Mouse (Mus musculus) spleen, postnatal 36 days (tissue): Measurements from ENCODE around the gene Aen.

Source experiments
- DNase-seq, 2 experiments: peaks; one replicate each; pipeline ENCODE4 v3.0.0; 2022; ENCODE audit warnings: low spot score in 2 of 2, mixed read lengths in 1 of 2

Aen gene

DNA sequence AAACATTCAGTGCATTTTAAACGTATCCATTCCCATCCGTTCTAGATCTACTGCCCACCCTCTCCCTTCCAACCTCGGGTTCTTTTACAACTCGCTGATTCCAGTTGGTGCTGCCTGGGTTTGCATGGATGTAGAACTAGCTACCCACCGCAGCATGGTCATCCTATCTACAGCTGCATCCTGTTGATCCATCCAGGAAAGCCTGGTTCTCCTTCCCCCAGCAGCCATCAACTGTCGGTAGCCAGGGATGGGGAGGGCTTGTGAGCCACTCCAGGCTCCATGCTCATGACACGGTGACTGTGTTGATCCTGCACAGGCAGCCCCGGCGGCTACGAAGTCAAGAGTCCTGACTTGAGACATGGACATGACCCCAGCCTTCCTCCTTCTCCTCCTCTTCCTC, 1.7 kb upstream of the Aen start:
- no peak for DNase-seq

DNA sequence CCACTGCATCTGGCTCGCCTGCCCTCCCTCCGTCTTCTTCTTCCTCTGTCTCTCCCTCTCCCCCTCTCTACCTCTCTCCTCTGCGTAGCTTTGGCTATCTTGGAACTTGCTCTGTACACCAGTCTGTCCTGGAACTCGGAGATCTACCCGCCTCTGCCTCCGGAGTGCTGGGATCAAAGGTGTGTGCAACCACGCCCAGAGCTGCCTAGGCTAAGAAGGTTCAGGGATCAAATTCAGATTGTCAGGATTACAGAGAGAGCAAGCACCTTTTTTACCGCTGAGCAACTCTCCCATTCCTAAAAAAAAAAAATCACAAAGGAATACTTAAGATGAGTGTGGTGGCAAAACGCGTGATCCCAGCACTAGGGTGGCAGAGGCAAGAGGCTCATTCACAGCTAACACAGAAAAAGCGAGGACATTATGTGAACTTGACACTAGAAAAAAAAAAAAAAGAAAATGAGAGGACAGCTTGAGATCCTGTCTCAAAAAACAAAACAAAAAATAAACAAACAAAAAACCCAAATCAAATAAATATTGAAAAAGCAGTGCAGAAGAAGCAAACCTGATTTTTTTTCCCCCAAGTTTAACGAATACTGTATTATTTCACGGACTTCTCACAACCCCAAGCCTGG, 517 bp upstream of the Aen start:
- no peak for DNase-seq

DNA sequence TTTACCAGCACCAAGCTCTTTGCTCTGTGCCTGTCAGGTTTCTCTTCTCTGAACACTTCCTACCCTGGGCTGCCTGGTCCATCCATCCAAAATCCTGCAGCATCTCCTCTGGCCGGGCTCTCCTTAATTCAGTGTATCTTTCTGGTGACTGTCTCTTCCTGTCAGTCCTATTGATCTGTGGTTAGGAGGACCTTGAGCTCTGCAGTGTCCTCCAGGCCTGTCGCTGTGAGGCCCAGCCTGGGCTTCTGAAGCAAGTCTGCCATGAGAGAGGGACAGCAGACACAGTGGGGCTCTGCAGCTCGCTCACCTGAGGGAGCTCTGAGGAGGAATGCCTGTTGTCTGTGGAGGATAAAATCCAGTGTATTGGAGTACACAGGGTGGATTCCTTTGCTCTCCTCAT, 1.9 kb downstream of the Aen start:
- DNase-seq: no peak

DNA sequence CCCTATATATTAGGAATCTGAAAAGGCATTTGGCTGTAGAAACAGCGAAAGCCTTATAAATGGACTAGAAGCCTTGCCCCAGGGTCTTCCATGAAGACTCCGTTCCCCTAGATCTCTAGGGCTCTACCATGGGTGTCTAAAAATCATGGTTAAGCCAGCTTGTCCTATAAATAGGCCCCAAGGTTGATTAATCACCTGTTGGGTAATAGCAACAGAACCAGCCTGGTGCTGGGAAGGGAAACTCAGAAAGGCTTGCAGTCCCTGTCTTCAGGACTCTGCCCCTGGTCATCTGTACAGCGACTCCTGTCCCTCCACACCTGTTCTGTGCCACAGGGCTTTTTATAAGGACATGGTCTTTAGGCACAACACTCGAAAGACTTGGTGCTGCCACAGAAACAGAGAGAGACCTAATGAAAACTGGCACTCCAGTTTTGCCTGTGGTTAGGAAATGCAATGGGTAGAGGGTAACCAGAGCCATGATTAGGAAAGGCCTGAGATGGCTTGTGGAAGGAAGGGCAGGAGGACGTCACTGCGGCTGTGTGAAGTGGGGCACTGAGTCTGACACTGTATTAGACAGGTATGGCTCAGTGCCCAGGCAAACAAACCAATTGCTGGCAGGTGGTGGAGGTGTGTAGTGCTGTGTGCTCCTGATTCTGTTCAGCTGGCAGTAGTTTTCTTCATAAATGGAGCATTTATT, 7.7 kb downstream of the Aen start:
- no peak for DNase-seq

DNA sequence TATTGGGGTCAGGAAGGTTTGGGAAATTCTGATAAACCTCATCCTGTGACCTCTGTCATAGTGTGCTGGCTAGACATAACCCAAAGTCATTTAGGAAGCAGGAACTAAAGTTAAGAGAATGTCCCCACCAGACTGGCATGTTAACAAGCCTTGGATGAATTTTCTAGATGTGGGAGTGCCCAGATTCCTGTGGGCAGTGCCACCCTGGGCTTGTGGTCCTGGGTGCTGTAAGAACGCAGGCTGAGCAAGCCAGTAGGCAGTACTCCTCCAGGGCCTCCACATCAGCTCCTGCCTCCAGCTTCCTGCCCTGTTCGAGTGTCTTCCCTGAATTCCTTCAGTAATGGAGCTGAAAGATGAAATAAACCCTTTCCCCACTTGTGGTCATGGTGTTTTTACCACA, 8.5 kb downstream of the Aen start:
- DNase-seq: no peak

DNA sequence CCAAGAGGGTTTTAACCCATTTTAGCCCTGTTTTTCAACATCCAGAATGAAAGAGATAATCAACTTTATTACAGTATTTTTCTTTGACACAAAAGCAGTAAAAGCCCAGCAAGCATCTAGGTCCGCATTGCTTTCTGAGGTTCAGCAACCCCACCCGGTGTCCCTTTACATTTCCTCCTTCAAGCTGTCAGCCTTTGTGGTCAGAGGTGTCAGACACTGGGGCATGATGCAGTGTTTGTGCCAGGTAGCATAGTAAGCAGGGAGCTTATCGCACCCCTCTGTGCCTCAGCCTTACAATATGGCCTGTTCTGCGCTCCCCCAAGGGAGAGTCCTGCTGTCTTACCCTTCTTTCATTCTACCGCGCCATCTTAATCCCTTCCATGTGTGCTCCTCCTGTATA, 13.4 kb downstream of the Aen start:
- no peak for DNase-seq

DNA sequence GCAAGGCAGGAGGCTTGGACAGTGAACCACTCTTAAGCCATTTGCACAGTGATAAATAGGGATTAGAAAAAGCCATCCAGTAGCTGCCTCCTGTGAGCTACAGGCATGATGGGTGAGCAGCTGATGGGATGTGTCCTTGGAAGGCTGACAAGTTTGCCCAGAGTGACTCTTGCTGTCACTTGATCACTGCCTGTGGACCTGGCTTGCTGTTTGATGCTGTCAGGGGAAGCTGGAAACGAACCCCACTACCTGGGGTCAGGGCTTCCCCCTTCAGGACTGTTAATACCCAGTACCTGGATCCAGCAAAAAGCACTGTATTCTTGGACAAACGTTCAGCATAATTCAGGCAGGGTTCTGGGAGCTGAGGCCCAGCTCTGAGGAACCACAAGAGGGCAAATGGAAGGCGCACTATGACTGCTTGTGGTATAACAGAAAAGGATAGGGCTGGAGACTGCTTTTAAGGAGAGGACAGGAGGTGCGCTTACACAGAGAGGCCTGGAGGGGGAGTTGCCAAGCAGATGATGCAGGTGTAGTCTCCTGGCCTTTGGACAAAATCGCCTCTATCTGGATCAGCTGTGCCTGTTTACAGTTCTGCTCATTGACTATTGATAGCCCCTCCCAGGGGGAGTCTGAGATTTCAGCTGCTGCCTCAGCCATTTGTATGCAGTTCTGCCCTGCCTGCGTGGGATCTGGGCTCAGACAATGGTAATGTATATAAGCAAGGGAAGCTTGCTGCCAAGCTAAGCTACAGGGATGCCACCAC, 14.9 kb downstream of the Aen start:
- no peak for DNase-seq

DNA sequence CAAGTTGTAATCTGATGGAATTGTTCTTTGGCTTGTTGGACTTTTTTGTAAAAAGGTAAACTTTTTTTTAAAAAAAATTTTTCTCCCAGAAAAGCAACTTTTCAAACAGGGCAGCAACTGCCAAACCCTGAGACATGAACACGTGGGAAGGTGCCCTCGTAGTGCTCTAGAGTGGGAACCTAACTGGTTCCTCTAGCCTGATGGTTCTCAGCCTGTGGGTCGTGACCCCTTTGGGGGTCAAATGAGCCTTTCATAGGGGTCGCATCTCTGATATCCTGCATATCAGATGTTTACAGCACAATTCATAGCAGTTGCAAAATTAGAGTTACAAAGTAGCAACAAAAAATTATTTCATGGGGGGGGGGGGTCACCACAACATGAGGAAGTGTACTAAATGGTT, 15.6 kb downstream of the Aen start:
- no peak for DNase-seq

DNA sequence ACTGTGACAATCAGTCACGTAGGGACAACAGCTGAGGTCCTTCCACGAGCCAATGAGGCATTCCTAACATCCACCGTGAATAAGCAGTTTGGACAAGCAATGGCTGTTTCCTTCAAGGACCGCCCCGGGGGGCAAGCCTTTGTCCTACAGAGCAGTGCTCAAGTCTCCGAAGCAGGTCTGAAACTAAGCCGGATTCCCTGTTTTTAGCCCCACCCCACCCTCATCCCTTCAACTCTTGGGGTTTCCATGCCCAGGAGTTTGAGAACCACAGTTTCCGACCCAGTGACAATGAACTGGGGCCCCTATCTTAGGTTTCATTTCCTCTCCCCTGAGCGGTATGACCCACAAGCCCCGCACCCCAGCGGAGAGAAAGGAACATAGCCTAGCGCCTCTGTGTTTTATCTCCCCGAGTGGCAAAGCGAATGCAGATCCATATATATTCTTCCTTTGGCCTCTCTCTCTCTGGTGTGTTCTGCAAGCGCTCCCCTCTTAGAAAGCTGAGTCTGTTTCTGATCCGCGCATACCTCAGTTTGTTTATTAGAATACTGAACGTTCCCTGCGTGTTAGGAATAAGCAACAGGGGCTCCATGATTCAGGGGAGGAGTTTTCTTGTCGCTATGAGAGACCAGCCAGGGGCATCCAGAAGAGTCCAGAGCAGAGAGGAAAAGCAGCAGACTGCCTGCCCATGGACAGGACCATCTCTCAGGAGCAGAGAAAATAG, 16.8 kb downstream of the Aen start:
- peak; percentile 73 for DNase-seq

DNA sequence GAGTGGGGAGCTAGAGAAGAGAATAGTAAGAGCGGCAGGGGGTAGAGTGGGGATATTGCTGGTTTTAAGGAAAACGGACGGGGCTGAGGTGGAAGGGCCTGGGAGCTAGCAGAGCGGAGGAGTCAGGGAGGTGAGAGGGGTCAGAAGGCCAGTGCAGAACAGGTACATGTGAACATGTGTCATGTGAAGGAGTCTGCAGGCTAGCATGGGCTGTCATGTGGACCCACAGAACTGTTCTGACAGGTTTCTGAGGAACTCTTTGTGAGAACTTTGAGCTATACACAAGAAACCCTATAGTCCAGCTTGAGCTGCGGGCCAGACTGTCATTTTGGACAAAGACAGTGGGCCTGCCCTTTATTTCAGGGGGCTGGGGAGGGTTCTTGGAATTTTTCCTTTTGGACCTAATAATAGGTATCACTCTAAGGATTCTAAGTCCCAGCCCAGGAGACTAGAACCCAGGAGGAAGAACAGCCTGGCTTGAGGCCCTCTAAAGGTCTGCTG, 17.4 kb downstream of the Aen start, which contains the start of gene Isg20:
Isg20 (plus strand) TSS at position 451 of the 501 bp plus-strand sequence.
- peak; percentile 22 to 34 for DNase-seq

DNA sequence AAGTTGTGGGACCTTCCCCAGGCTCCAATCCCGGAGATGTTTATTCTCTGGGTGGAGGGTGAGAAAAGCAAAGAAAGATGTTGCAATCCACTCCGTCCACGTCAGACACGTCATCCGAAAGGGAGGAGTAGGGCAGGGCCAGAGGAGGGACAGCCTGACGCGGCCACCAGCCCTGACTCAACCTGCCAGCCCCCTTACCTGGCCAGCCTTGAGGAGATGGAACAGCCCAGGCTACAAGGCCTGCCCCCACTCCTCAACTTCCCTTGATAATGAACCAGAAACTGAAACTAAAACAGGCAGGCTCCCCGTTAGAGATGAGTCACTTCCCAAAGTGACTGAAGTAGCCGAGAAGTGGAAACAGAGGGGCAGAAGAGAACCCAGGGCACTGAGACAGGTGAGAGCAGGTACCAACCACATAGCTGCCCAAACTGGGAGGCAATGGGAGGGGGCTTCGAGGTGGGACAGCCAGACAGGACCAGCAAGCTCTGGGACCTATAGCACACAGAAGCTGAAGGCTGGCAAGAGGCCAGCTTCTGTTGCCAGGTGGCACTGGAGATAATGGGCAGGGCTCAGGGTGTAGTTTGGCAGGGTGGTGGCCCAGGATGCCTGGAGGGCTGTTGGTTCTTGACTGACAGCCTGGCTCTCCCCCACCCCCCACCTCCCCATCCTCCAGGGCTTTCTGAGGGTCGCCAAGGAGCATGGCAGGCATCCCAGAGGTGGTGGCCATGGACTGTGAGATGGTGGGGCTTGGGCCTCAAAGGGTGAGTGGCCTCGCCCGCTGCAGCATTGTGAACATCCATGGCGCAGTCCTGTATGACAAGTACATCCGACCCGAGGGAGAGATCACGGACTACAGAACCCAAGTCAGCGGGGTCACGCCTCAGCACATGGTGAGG, 18.2 kb downstream of the Aen start:
- peak; percentile 71 to 84 for DNase-seq

DNA sequence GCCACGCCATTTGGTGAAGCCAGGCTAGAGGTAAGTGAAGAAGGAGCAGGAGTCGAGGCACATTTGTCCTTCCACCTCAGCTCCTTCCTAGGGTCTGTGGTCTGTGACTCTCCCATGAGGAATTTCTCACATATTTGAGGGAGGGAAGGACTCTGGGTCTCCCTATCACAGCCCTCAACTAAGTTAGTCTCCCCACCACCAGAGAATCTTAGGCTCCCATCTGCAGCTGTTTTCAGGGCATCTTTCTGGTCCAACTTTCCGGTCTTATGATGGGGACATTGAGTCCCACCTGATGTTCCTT, 18.8 kb downstream of the Aen start:
- no peak for DNase-seq

DNA sequence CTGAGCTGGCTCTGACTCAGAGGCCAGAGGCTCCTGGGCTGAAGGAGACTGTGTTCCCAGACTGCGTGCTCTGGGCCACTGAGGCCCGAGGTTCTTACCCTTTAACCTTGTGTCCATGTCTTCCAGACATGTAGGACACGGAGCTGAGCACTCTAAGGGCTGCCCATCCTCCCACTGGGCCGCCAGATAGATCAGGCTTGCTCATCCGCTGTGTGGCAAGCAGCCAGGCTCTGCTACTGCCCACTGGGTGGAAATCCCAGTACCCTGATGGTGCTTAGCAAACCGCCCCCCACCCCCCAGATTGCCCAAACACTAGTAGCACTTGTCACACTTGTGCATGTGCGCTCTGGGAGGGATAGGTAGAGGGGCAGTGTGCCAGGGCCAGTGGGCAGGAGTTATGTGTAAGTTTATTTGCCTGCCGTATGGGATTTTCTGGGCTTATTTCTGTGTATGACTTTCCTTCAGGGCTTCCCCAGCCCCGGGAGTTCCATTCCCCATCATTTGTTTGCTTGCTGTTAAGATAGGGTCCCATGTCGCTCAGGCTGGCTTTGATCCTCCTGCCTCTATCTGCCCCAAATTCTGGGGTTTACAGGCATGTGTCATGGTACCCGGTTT, 19.3 kb downstream of the Aen start:
- peak; percentile 29 to 42 for DNase-seq

DNA sequence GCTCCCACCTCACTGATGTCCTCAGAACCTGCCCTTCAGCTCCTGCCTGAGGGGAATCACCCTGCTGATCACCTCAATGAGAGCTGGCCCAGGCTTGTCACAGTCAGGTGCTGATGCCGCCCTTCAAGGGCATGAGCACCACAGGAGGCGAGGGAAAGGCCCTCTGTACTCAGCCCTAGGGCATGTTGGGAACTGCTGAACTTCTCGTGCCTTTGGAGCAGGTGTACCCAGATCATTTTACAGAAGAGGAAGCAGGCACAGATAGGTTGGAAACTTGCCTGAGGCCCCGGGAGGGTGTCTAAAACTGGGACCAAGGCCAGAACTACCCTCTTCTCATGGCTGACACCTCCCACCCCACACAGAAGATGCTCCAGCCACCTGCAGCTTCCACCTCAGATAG, 23.0 kb downstream of the Aen start:
- no peak for DNase-seq

DNA sequence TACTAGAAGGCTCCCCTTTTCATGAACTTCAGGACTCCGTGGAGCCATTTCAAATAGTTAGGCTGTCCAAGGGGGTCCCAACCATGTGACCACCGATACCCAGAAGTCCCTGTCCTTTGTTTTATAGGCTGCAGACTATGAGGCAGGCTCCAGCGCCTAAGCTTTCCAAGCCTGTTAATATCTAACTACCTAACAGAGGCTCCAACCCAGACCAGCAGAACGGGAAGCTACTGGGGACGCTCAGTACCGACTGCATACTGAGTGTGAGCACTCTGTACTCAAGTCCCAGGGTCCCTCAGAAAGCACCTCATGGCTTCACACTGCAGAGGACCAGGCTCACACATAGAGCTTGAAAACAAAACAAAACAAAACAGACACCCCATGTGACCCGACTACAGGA, 26.9 kb downstream of the Aen start:
- no peak for DNase-seq

DNA sequence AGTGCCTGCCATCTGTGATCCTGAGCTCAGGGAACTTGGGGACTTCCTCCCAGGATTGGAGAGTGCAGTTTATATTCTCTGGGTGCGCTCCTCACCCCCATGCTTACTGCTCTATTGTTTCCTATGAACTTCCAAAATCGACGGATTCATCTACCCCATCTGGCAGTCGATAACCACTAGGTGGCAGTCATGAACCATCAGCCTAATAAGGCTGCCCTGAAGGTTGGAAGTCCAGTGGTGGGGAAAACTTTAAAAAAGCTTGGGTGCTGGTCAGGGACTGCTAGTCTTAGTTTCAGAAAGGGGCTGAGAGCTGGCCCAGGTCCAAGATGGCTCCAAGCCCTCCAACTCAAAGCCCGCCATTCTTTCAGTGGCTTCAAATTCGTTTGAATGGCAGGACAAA, 28.6 kb downstream of the Aen start:
- peak; percentile 28 to 39 for DNase-seq

DNA sequence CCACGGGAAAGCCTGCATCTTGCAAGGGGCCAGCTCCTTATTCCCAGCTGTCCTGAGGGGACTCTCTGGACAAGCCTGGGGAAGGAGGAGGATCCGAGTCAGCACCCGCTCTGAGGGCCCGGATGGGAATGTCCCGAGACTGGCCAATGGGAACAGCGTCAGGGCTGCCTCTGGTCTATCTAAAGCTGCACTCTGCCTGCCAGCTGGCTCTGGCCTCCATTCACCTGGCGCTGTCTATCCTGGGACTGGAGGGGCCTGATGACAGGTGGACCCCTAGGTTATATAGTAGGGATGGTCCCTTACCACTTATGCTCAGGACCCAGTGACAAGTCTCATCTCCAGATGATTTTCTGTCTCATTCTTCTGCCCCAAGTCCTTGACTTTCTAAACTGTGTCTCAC, 29.1 kb downstream of the Aen start:
- DNase-seq: no peak

DNA sequence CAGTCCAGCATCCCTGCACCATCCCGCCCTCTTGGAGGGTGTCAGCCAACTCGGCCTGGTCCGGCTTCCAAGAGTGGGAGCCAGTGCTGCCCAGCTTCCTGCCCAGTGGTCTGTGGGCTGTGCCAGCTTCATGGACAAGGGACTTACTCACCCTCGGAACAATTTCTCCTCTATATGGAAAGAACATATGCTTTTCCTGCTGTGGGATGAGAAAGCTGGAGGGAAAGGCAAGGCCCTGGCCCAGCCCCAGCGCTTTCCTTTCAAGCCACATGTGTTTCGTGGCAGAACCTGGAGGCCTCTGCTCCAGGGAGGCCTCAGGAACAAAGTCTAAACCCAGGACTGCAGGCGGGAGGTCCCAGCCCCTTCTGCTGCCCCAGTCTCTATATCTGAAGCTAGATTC, 30.0 kb downstream of the Aen start:
- no peak for DNase-seq

DNA sequence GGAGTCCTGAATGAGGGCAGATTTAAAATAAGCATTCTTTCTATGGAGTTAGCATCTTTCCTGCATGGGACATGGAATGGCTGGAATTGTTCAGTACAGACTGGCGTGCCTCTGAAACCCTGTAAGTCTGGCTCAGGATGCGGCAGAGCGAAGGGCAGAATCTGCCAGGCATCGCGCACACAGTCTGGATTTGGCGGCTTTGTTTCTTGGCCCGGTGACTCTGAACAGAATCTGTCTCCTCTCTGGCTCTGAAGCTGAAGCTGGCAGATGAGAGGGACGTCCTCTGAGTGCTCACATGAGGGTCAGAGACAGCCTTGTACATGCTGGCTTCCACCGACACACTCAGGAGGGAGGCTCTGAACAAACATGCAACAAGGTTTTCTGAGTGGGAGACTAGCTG, 30.5 kb downstream of the Aen start:
- DNase-seq: no peak

DNA sequence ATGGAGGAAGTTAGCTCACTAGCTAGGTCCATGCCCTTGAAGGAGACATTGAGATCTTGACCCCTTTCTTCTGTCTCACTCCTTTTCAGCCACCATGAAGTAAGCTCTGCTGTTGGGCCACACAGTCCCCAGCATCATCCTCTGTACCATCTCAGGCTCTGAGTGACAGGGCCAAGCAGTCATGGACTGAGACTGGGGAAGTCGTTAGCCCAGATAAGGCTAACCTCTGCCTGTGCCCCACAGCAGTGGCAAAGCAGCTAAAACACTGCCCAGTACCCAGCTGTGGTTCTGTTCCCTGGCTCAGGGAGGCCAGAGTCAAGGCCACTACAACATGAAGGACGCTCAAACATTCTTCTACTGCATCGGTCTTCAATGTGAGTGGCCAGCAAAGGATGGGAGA, 31.6 kb downstream of the Aen start:
- DNase-seq: no peak
